Mouse (Mus musculus) gastrocnemius, adult 8-10 months (tissue): ENCODE results near the gene Mthfr. TPM values are rescaled to one million over a fixed set of nuclear protein-coding genes. Genes with fewer than 3 reads are reported as not detected.

ENCODE experiments used
- DNase-seq, 2 experiments: peaks; one replicate each; pipeline ENCODE4 v3.0.0; 2022; ENCODE audit warnings: low spot score in 2 of 2
- total RNA-seq, 4 experiments: library from RNA; stranded (reverse); gene quantifications; 2 replicates each; pipeline ENCODE4 v1.2.4; 2022

The Mthfr gene
- total RNA-seq, 4 experiments from 2014 or later: 4.8 to 7.0 (median 6.3) TPM

- DNase-seq: no peak
These were observed 22.2 kb downstream of the Mthfr start for GRCm38 (mm10) chr4:148061086-148061480.

DNA sequence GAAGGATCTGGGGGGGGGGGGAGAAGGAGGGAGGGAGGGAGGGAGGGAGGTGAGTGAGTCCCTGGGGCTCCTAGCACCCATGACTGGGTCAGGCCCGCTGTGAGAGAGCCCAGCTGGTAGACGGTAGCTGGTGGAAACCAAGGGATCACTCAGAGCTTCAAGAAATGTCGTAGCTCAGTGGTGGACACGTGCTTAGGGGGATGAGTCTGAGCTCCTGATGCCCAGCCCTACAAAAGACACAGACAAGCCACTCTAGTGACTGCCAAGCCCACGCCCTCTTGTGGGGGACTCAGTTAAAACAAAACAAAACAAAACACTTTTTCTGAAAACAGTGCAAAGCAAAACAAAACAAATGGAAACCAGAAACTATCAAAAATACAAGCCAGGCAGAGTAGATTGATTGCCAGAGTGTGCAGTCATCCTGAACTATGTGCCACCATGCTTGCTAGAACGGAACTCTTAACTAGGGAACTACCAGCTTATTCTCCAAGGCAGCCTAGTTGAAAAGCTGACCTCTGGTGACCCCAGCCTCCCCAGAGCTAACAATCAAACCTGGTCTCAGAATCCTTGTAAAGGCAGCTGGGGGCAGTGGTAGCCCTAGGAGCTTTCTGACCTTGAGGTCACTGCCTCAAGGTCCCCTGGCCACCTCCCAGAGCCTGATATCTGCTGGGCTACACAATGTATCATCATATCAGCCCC, 27.0 kb downstream of the Mthfr start:
- no peak for DNase-seq

DNA sequence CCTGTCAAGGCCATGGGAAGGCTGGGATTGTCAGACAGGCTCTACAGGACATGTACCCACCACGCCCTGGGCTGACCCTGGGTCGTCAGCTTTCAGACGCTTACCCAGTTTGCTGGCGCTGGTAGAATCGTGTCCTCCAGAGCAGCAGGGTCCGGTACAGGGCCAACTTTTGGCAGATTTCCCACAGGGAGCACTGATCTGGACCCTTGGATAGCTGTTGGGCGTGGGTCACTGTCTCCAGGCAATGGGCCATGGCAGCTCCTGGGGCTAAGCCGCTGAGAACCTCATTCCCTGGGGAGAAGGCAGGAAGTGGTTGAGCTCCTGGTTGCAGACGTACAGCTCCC, 27.5 kb downstream of the Mthfr start:
- DNase-seq: peak in 1 of 2 experiments; percentile 34

DNA sequence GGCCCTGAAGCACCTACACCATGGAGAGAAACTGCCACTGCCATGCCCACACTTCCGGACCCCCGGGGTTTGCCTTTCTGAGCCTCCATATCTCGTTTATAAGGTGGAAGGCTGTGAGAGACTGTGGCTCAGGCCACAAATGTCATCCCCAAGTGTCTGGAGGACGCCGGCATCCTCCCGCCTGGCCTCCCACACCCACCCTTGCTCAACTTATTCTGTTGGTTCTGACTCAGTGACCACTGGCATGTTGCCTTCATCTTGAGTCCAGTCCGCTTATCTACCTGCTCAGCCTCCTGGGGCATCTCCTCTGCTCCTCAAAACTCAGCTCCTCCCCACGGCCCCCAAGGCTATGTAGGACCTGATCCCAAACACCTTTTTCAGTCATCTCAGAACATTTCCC, 28.5 kb downstream of the Mthfr start:
- no peak for DNase-seq

GRCm38 (mm10) chr4:148069602-148070218, 30.8 kb downstream of the Mthfr start:
- no peak for DNase-seq

DNA sequence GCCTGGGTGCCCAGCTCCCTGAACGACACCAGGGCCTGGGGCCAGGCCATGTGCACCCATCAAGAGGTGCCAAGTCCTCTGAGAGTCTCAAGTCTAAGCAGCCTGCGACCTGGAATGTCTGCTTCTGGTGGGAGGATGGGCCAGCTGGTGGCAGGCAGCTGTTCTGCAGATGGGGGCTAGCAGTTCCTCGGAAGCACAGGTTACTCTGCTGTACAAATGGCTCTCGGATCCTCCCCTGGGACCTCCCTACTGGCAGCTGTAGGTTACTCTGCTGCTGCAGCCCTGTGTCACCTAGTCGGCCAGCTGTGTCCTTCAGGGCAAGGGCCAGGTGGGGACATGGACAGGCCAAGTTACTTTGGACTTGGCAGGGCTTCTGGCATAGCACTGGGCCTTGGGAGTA, 32.6 kb downstream of the Mthfr start:
- peak in 1 of 2 experiments; percentile 58 for DNase-seq

DNA sequence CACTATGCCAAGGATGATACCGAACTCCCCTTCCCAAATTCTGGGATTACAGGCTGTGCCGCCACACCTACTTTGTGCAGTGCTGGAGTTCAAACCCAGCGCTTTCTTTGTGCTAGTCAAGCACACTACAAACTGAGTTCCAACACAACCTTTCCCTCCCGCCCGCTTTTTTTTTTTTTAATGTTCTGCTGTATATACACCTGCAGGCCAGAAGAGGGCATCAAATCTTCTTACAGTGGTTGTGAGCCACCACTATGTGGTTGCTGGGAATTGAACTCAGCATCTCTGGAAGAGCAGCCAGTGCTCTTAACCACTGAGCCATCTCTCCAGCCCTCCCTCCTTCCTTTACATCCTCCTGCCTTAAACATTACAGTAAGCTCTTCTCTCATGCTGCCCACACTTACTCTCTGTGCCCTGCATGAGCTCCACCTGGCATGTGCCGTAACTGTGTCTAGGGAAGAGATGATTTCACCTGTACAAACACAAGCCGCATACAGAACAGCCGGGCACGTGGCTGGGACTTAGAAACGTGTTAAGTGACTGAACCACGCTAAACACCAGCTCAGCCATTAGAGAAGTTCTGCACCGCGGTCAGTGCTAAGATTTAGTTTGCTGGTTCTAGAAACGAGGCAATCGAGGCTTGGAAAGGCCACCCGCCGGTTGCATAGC, 35.8 kb downstream of the Mthfr start:
- DNase-seq: no peak

GRCm38 (mm10) chr4:148075259-148075658, 36.4 kb downstream of the Mthfr start:
- peak in 1 of 2 experiments; percentile 63 for DNase-seq

DNA sequence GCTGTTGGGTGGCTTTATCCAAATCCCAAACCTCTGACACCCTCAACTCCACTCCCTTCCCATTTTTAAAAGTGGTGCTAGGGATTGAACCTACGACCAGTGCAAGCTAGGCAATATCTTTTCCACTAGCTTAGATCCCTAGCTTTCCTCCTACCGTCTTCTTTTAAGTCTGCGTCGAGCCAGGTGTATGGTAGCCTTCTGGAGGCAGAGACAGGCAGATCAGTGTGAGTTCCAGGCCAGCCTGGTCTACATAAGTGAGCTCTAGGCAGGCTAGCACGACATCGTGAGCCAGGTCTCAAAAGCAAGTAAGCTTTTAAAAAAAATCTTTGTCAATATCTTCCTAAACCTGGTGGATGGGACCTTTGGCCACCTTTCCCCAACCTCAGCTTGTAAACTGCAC, 37.0 kb downstream of the Mthfr start:
- DNase-seq: no peak

DNA sequence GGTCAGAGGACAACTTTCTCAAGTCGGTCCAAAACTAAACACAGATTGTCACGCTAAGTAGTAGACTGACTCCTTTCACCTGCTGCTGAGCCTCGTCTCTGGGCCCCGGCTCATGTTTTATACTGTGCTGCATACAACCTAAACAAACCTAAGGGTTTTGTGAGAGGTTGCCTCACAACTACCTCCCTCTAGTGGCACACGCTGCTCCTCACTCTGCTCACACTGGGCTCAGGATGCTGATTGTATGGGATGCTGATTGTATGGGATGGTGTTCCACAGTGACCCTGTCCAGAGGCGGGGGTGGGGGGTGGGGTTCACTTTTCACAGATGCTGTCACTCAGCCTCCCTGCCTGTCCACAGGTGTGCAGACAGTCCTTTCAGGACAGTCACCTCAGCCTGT, 40.3 kb downstream of the Mthfr start:
- no peak for DNase-seq

DNA sequence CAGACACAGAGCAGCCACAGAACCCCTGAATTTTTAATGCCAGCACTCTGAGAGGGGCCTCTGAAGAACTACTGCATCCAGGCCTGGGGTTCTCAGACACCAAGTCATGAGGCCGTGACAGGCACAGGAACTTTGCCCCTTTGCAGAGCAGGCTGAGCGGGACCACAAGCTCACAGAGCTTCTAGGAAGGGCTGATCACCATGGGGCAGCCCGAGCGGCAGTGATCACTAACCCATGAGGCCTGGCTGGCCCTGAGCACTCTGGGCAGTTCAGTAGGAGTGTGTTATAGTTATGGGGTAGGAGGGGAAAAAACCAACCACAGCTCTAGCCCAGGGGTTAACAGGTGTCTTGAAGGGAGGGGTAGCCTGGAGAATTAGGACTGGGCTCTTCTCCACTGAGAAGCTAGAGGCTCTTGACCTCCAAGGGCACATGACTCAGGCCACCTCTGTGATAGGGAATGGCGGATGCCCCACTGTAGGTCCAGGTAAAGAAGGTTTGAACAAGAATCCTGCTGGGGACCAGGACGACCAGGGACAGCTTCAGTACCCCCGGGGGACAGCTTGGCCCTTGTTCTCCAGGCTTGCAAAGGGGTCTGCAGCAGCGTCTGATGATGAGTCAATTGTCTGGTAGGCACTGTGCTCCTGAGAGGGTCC, 41.2 kb downstream of the Mthfr start:
- DNase-seq: no peak

DNA sequence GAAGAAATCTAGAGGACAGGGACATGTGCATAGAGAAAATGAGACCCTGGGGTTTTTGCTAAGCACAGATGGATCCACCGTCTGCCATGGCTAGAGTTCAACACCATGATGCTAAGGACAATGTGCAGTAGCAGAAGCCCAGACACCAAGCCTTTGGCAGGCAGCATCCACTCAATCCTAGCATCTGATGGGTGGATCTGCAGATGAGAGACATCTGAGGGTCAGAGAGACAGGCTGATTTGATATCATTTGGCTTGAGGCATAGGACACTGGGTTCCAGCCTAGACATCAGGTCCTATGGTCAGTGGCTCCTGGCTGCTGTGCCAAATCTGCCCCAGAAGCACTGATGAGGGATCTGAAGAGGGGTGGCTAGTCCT, 41.7 kb downstream of the Mthfr start:
- no peak for DNase-seq

DNA sequence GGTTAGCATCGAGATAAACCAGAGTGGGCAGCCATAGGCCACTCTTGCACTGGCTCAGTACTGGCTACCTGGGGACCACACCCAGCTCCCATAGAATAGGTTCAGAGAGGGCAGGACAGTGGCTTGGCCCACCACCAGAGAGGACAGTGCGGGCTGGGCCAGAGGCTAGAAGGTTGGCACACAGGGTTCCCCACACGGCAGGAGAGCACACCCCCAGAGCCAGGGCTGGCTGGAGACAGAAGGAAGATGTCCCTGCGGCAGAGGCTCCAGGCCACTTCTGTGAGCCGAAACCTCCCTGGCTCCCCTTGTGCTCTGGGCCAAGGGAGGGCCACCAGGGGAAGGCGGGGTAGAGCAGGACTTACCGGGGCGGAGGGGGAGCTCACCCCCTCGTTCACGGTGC, 42.3 kb downstream of the Mthfr start:
- no peak for DNase-seq

GRCm38 (mm10) chr4:148082257-148083044, 43.6 kb downstream of the Mthfr start:
- DNase-seq: peak in 1 of 2 experiments; percentile 62

DNA sequence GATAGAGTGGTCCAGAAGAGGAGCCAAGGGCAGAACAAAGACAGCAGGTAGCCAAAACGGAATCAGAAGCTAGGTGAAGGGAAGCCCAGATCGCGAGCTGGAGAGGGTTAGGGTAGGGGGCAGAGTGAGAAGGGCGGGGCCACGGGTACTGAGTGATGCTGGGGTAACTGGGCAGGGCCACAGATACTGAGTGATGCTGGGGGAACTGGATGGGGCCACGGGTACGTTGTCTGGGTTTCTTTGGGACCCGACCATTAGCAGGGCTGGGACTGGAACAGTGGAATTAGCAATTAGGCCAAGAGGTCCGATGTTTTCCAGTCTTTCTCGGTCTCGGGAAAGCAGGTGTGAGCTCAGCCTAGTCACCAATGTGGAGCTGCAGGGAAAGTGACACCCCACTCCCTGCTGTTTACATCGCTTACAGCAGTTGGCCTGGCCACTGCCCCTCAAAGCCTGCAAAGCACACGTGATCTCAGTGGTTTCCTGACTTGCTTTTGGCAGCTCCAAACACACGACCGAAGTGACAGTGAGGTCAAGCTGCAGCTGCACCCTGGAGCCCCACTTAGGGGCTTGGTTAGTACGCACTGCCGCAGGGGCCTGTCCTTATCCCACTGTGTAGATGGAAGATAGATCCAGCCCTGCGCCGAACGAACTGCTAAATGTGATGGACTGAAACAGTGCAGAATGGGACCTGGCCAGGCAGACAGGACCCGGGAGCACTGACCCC, 44.5 kb downstream of the Mthfr start:
- DNase-seq: peak in 1 of 2 experiments; percentile 48

DNA sequence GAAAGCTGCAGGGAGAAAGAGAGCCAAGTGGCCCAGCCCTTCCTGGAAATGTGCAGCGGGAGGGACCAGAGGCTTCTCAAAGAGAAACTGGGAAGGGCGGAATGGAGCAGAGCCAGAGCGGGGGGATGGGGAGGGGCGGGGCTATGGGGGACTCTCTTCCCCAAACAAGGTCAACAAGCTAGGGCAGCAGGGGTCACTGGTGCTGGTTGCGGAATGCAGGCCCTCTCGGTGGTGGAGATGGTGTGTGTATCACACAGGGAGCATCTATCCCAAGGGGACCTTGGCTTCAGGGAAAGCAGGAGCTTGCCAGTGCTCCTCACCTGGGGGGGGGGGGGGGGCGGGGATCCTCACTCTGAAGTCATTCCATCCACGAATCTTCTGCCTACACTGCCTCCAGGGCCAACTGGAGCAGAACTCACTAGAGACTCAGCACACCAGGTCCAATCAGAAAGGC, 45.4 kb downstream of the Mthfr start:
- peak in 1 of 2 experiments; percentile 54 for DNase-seq

- no peak for DNase-seq
These were observed 46.4 kb downstream of the Mthfr start for GRCm38 (mm10) chr4:148085131-148085906.

DNA sequence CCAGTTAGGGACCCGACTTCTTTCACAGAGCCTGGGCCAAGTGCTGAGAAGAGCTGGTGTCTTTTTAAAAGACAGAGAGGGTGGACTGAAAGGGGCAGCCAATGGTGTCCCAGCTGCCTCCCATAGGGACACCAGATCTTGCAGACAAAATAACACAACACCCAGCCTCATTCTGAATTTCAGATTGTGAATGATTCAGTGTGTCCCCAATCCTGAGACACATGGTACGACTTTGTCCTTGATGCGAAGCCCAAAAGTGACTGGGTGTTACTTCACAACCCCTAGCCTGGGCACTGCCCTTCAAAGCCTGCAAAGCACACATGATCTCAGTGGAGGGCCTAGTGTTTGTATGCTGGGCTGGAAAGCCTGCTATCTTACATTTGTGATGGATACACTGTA, 47.0 kb downstream of the Mthfr start:
- DNase-seq: no peak

DNA sequence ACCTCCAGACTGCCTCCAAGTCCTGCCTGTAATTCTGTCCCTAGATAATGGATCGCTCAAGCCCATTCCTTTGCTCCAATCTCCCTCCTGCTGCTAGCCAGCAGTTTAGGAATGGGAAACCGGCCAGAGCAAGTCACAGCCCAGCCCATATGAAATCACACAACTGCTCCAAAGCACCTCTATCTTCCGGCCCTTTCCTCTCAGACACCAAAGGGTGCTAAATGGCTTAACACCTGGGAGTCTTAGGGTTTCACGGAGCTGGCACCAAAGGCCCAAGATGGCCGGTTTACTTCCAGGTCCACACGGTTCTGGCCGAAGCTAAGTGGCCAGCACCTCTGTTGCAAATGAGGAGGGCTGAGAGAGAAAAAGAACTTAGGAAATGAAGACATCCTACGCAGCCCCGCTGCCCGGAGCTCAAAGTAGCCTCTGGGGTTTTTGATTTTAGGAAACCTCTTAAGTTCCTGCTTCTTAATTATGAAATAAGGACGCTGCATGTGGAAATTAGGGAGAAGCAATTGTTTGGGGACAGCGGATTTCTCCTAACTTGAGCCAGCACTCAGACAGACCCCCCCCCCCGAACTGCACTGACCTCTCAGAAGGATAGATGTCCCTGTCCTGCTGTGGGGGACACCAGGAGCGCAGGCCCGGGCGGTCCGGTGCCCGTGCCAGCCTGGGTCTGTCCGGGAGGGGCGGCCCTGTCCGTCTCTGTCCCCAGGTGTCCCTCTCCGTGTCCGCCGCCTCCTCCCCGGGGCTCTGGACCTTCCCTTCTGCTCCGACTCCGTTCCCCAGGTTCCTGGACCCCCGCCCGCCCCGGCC, 48.4 kb downstream of the Mthfr start:
- DNase-seq: peak in 1 of 2 experiments; percentile 44
